Mouse (Mus musculus): Measurements from ENCODE around the gene Ccdc7a.

The Ccdc7a gene

GRCm38 (mm10) chr8:128685507-128686428, 379.5 kb downstream of the Ccdc7a start, which contains the start of gene Itgb1:
Itgb1 (plus strand) TSS chr8:128685654.
- DNase-seq = peak; percentile 86

- DNase-seq = no peak
These were observed 380.5 kb downstream of the Ccdc7a start for GRCm38 (mm10) chr8:128684609-128685506.

All from cerebellum, adult 8-10 months (tissue).